Mouse (Mus musculus): ENCODE measurements around the gene Sort1. TPM values are rescaled to one million over a fixed set of nuclear protein-coding genes. Genes with fewer than 3 reads are reported as not detected.
"Not testable (repeated sequence)": the region's sequence is repeated elsewhere in the genome, so short reads cannot be mapped to it uniquely, and the experiment has no call there.

The Sort1 gene
- 100 to 1,000 TPM; 245 to 264 TPM for total RNA-seq (2021)
- long read RNA-seq, experiment 1, full-length matches to known transcripts: 18 of 68 reads
- long read RNA-seq, experiment 1, partial matches to known transcripts: 40 of 68 reads
- long read RNA-seq, experiment 1, other reads (novel, unspliced or antisense): 10 of 68 reads
- long read RNA-seq, experiment 2, full-length matches to known transcripts: 28 of 80 reads
- long read RNA-seq, experiment 2, partial matches to known transcripts: 40 of 80 reads
- long read RNA-seq, experiment 2, other reads (novel, unspliced or antisense): 12 of 80 reads

DNA sequence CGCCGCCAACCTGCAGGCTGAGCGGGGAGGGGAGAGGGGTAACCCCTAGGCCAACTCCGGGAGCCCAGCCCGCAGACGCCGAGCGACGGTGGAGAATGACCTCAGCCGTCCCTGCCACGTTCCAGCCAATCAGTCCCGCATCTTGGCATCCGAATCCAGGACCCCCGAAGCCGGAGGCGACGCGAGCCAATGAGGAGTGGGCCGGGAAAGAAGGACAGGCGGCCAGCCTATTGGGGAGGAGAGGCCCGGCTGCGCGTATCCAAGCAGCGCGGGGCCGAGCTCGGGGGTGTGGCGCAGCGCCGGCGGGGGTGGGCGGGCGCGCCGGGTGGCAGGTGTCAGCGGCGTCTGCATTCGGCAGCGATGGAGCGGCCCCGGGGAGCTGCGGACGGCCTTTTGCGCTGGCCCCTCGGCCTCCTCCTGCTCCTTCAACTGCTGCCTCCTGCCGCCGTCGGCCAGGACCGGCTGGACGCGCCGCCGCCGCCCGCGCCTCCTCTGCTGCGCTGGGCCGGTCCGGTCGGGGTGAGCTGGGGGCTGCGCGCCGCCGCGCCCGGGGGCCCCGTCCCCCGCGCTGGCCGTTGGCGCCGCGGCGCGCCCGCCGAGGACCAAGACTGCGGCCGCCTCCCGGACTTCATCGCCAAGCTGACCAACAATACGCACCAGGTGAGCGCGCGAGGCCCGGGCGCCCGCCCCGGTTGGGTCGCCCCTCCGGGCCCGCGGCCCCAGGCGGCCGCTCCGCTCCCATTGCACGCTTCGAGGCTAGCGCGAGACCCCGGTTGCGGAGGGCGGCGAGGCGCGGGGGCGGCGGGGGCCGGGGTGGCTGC is at the start of gene Sort1:
TSS of gene Sort1 (plus strand) at position 302 of the 821 bp plus-strand sequence.
- intact Hi-C loops (cut with DNase I): loop anchor here (2.0 to 5.0 kb wide), 2 partner anchors 38 to 105 kb away; no protein-coding TSS in a partner anchor
- peak; percentile 88 to 92 for DNase-seq (ENCODE audit: low spot score in 2 of 2)

DNA sequence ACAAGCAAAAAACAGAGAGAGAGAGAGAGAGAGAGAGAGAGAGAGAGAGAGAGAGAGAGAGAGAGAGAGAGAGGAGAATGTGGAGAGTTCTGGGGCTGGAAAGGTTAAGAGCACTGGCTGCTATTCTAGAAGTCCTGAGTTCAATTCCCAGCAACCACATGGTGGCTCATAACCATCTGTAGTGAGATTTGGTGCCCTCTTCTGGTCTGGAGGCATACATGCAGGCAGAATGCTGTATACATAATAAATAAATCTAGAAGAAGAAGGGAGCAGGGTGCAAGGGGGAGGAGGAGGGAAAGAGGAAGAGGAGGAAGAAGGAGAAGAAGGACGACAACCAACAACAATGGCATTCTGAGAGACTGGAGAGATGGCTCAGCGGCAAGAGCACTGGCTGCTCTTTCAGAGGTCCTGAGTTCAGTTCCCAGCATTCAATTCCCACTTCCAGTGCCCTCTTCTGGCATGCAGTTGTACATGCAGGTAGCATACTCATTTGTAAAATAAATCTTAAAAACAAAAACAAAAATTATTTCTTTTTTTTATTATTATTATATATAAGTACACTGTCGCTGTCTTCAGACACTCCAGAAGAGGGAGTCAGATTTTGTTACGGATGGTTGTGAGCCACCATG is 46.3 kb upstream of the Sort1 start:
- not testable (repeated sequence) for DNase-seq (ENCODE audit: low spot score in 2 of 2)

DNA sequence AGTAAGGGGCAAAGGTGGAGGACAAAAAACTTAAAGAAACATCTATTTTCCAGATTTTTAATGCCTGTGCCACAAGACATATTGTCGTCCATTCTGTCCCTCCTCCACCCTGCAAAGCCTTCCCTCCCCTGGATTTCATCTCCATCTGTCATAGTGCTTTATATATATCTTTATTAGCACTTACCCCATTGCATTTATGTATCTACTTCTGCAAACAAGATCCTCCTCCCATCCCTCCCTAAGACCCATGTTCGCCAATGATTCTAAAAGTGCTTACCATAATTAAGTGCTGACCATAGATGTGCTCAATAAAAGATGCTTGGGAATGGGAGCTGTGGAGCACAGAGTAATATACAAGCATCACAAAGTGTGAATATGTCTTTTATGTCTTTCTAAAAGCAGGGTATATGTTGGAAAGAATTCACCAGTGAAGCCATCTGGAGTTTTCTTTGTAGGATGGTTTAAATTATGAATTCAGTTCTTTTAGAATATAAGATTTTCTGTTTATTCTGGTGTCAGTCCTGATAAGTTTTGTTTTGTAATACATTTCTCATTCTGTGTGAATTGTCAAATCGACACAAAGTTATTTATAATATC is 42.5 kb upstream of the Sort1 start:
- no peak for DNase-seq (ENCODE audit: low spot score in 2 of 2)
- intact Hi-C loops (cut with DNase I): no loop called here

More for the DNA sequence above, 46.3 kb upstream of the Sort1 start:
- intact Hi-C loops (cut with DNase I): not testable (repeated sequence)

DNA sequence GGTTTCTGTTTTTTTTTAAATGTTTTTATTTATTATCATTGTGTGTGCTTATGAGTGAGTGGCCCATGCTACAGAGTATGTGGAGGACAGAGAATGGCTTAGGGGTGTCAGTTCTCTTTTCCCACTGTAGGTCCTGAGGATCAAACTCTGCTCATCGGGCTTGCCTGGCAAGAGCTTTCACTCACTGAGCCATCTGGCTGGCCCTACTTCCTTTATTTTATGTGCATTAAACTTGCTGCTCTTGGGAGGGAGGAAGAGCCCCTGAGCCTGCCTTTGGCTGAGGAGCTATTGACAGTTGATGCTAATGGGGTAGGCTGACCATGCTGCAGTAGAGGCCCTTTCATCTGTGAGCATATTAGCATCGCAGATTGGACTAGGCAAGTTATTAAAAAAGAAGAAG is 37.0 kb upstream of the Sort1 start:
- no peak for DNase-seq (ENCODE audit: low spot score in 2 of 2)
- intact Hi-C loops (cut with DNase I): no loop called here

DNA sequence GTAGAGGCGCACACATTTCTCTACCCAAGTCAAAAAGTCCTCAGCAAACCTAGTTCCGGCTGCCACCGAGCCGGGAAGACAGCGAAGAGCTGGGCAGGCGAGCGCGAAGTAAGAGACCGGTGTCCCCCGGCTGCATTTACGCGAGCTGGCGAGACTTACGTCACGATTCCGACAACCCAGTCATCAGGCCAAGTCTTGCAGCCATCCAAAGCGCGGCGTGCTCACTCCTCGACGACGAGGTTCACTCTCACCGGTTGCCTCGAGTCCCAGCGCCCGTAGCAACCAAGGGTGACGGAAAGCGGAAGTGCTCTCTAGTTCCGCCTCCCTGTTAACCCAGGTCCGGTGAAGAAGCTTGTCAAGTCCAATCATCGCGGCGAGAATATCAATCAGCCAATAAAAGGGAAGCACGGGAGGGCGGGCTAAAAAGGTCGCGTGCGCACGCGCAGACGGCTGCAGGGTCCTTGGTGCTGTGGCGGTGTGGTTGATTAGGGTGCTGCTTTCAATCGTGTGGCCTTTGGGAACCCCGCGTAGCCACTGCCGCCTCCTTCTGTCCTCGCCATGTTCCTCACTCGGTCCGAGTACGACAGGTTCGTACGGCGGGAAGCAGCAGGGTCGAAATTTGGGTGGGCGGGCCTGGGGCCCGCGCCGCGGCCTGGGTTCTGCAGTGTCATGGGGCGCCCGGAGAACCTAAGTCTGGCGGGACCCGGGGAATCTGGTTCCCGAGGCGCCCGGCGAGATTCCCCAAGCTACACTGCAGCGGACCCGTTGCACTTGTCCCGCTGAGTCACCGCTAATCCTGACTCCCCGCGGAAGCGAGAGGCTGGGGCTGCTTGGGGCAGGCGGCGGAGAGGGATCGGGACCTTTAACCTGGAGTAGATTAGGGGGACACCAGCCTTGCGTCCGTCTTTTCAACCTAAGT is 26.9 kb upstream of the Sort1 start, which contains the start of gene Psma5:
TSS of gene Psma5 (plus strand) at position 208 of the 919 bp plus-strand sequence.
- intact Hi-C loops (cut with DNase I): loop anchor here (2.0 to 5.0 kb wide), 2 partner anchors 46 to 95 kb away; partner anchors contain the start of gene Atxn7l2
- DNase-seq (ENCODE audit: low spot score in 2 of 2): peak; percentile 97 to 98

DNA sequence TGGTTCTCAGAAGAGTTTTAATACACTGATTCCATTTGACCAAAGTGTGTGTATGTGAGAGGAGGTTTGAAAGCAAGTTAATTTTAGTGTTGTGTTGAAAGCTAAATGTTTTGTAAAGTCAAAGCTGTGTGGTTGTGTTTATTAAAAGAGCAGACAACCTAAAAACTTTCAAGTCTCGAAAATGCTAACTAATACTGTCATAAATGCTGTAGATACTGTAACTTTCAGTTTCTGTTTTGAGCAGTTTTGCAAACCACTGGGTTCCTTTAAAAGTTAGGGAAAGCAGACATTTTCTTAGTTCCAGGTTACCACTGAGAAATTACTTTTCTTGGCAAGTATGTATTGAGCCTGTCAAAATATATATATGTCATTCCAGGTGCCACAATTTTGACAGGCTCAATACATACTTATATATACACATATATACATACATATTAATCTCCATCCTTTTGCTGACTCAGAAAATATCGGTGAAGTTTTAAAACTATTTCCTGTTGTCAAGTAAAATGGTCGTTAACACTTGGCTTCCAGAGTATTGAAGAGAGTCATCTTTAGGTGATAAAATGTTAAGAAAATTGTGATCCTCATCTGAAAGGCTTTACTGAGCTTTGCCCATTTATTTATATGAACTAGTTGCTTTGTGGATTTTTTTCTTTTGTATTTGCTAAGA is 25.9 kb upstream of the Sort1 start:
- DNase-seq (ENCODE audit: low spot score in 2 of 2): no peak
- intact Hi-C loops (cut with DNase I): loop anchor here (2.0 to 5.0 kb wide), 2 partner anchors 47 to 96 kb away; partner anchors contain the start of gene Atxn7l2

DNA sequence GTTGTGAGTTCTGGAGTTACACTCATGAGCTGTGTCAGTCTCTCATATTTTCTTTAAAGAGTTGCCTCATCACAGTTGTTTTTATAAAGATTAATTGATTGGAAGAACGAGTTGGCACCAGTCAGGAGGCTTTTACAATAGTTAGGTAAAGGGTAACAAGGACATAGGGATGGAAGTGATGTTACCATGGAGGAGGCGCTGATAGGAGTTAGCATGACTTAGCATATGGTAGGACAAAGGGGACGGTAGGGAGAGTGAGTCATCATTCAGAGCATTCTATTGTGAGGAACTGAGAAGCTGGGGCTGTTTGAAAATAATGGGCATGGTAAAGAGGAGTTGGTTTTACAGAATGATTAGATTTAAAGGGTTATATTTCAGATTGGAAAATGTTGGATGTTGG is 24.6 kb upstream of the Sort1 start:
- intact Hi-C loops (cut with DNase I): loop anchor here (5.0 kb wide), 1 partner anchor 97 kb away; no protein-coding TSS in a partner anchor

DNA sequence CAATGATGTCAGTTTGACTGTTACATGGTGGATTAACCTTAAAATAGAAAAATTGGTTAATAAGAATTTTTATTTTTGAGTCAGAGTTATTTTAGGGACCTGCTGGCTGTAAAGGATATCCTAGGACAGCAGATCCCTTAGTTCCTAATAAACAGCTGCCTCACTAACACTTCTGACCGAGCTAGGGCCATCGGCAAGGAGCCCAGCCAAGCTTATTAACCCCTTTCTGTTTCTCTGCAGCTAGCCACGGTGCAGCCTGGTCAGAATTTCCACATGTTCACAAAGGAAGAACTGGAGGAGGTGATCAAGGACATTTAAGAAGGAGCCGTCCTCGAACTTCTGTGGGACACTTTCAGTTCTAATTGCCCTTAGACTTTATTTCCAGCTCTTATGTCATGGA is 4.4 kb upstream of the Sort1 start:
- DNase-seq (ENCODE audit: low spot score in 2 of 2); intact Hi-C loops (cut with DNase I): not testable (repeated sequence)

More for the DNA sequence above, 24.6 kb upstream of the Sort1 start:
- DNase-seq (ENCODE audit: low spot score in 2 of 2): no peak

DNA sequence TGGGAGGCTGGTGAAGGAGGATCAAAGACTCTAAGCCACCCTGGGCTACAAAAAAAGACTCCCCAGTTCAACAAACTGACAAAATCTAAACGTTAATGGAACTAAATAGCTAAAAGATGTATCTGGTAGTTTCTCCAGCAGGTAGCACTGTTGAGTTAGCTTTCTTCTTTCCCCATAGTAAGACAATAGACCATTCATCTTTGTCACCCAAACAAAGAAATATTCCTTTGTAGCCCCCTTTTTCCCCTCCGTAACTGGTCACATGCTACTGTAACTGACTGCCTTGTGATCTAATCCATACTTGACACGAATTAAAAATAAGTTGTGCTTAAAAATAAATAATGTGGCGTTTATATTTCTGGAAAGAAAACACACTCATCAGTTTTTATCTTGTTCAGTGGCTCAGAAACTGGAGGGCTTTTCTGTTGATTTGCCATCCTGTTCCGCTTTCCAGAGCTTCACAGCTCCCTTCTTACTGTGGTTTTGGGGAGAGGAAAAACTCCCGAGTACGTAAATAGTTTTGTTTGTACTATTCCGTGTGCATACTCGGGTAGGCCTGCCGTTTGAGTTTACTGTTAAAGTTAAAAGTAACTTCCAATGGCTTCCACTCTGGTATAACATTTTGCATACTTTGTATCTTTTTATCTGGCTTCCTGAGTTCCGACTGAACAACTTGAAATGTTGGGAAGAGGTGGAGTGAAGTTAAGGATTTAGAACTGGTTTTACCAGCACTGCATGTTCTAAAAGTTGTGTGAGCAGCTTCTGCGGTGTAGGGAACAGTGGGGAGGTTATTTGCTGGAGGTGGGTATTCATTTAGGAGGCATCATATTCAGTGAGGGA is 1.3 kb upstream of the Sort1 start:
- DNase-seq (ENCODE audit: low spot score in 2 of 2): peak in 1 of 2 experiments; percentile 54
- intact Hi-C loops (cut with DNase I): loop anchor here (2.0 to 5.0 kb wide), 2 partner anchors 40 to 106 kb away; no protein-coding TSS in a partner anchor

DNA sequence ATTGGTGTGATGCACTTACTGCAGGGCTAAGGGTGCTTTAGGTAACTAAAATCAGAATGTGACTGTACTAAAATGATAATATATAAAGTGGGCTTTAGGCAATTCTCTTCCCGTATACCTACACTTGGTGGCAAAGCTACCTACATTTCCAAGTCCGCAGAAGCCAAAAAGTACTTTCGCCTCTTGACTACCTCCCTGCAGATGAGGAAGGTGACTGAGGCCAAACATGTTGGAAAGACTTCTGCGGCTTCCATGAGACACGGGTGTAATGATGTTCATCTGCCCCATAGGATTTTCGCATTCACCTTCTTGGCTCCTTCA is 681 bp upstream of the Sort1 start:
- no peak for DNase-seq (ENCODE audit: low spot score in 2 of 2)
- intact Hi-C loops (cut with DNase I): loop anchor here (2.0 to 5.0 kb wide), 2 partner anchors 39 to 106 kb away; no protein-coding TSS in a partner anchor

DNA sequence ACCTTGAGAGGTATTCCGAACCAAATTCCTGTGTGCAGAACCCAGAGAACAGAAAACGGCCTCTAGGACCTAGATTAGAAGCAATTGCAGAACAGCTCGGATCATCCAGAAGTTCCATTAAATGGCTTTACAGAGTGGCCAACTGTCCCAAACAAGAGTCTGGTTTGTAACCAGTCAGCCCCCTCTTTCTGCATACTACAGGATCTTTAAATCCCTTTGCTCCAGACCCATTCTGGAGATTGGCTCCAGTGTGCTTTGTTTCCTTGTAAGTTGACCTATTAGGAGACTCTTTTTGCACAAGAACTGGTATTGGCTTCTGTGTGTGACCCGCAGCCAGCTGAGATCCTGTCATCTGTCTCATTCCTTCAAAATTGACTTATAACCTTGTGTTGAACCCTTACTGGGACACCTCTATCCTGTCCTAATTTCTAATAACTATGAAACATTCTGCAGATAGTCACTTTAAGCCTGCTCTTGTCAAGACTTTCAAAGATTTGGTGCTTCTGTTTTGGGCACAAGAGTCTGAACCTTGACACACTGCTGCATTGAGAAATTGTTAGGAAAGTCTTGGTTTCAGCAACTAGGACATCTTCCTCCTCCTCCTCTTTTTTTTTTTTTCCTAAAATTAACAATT is 1.3 kb downstream of the Sort1 start:
- intact Hi-C loops (cut with DNase I): no loop called here
- DNase-seq (ENCODE audit: low spot score in 2 of 2): no peak

DNA sequence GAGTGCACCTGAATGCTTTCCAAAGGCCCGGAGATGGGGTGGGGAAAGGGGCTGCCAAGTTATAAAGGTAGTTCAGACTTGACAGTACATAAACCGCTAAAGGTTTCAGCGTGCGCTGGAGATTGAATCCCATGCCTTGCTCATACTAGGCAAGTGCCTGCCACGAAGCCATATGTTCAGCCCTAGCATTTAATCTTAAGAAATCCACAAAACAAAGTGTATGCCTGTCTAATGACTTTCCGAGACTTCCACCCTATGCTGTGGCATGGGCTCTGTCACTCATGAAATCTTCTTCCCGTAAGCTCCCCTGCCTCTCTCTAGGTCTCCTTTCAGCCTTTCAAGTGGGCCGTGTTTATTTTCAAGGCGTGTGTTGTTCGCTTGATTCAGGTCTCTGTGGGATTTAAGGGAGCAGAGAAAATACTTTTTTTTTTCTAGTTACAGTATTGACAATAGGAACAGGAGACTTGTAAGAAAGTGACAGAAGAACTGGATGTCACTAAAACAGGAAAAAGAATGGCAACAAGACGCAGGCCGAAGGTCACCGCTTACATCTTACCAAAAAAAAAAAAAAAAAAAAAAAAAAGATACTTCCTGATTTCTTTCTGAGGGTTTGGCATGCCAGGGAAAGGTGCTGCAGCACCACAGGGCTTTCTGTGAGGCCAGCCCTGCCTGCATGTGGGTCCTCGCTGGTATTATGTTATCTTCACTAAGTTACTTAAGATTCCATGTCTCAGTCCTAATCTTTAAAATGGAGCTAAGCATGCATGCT is 3.0 kb downstream of the Sort1 start:
- intact Hi-C loops (cut with DNase I): no loop called here
- no peak for DNase-seq (ENCODE audit: low spot score in 2 of 2)

DNA sequence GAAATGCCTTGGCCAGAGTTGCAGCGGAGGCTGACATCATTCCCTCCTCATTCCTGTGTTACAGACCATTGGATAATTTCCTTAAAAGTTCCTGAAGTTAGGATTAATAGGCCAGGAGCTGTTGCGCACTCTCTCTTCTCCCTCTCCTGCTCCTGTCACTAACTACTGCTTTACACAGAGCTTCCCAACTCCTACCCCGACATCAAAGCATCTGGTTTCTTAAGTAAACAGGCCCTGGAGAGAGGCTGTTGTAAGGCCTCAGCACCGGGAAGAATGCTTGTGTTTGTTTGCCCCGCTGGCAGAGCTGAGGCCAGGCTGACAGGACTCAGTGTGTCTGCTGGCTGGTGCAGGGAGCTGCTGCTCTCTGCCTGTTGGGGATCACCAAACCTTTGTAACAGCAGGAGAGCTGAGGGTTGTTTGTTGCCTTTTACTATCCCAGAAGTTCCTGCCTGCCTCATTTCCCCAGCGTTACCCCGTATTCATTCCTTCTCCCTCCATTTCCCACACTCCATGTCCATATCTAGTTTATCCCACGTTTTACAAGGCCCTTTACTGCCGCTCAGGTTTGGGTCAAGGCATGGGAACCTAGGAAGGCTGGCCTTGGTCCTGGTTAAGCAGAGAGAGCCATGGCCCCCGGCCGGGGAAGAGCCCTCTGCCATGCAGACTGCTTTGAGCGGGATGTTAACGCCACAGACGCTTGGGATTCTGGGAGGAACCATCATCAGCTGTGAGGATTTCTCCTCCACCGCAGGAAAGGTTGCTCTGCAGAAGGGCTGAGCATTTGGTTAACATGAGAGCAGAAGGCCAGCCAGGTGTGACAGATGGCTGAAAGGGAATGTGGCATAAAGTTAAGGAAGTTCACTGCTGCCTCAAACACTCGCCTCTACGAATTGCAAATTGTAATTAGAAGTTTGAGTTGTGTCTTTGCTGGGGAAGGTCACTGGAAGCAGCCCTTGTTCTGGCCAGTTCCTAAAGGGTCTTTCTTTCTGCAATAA is 4.2 kb downstream of the Sort1 start:
- DNase-seq (ENCODE audit: low spot score in 2 of 2): peak; percentile 45 to 65
- intact Hi-C loops (cut with DNase I): no loop called here

DNA sequence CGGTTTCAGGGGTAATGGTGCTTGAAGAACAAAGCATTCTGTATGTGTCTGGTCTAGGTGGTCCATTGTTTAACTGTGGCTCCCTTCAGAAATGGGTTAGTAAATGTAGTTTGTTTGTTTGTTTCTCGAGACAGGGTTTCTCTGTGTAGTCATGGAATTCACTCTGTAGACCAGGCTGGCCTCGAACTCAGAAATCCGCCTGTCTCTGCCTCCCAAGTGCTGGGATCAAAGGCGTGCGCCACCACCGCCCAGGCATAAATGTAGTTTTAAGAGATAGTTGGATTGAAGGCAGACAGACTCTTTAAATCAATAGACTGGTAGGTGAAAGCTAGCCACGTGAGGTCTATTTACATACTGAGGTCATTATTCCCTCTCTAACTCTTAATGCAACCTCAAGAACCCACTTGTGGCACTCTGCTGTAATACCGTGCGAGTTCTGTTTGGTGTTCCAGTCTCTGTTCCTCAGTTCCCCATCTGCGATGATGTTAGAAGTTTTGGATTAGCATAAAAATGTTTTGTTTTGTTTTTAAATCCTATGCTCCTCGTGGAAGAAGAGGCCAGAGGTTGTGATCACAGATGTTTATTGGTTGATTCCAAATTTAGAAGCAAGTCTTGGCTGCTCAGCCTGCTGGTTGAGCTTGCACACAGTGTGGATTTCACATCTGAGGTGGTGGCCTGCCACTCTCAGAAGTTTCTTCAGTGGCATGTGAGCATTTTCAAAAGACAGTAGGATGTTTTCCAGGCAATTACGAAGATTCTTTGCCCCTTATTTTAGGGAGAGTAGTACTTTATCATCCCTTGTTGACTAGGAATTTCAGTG is 5.6 kb downstream of the Sort1 start:
- DNase-seq (ENCODE audit: low spot score in 2 of 2): no peak
- intact Hi-C loops (cut with DNase I): no loop called here

Measured in left cerebral cortex, postnatal 14 days (tissue).